Mouse (Mus musculus) heart, embryonic 12.5 days (tissue): ENCODE measurements around the gene Gm28845. TPM values are rescaled to one million over a fixed set of nuclear protein-coding genes. Genes with fewer than 3 reads are reported as not detected.

Experiments used
- ATAC-seq: fragments of 200-750 bp; cut with Nextera tagmentation; 2 replicates; pipeline ENCODE4 v1.8.0; 2017; ENCODE audit warnings: moderate TSS enrichment, moderate library complexity; ENCODE audit not compliant: insufficient number of reproducible peaks, low FRiP score
- H3K27ac ChIP-seq: fragments of 300-500 bp; sonication (generic); 2 replicates; pipeline ENCODE4 v1.5.1; 2016; ENCODE audit warnings: mild to moderate bottlenecking, moderate library complexity; ENCODE audit not compliant: poor library complexity, severe bottlenecking
- H3K27me3 ChIP-seq: fragments of 300-500 bp; sonication (generic); replicated peaks from 2 replicates; pipeline ENCODE4 v1.6.1; 2016; ENCODE audit warnings: mild to moderate bottlenecking, moderate library complexity
- H3K36me3 ChIP-seq: fragments of 300-500 bp; sonication (generic); 2 replicates; pipeline ENCODE4 v1.6.1; 2016; ENCODE audit warnings: mild to moderate bottlenecking, moderate library complexity
- H3K4me1 ChIP-seq: fragments of 300-500 bp; sonication (generic); replicated peaks from 2 replicates; pipeline ENCODE4 v1.6.1; 2016; ENCODE audit warnings: mild to moderate bottlenecking
- H3K4me2 ChIP-seq: fragments of 300-500 bp; sonication (generic); 2 replicates; pipeline ENCODE4 v1.6.1; 2016; ENCODE audit warnings: mild to moderate bottlenecking, moderate library complexity
- H3K4me3 ChIP-seq: fragments of 300-500 bp; sonication (generic); 2 replicates; pipeline ENCODE4 v1.5.1; 2016; ENCODE audit warnings: mild to moderate bottlenecking
- H3K9ac ChIP-seq: fragments of 300-500 bp; sonication (generic); 2 replicates; pipeline ENCODE4 v1.6.1; 2016; ENCODE audit warnings: mild to moderate bottlenecking, moderate library complexity
- H3K9me3 ChIP-seq: fragments of 300-500 bp; sonication (generic); replicated peaks from 2 replicates; pipeline ENCODE4 v1.6.1; 2016; ENCODE audit warnings: mild to moderate bottlenecking, moderate library complexity
- WGBS: fragments of 180-500 bp; shearing (Covaris S2); methylation state at CpG from one replicate; pipeline ENCODE4 v1.1.7; 2016; 5-methylcytosine and 5-hydroxymethylcytosine counted together
- polyA plus RNA-seq: library from polyadenylated mRNA; unstranded; fragments of >200 nt; fragmentation: Nextera tagmentation; extraction: Ambion mirVana; gene quantifications from 2 replicates; pipeline ENCODE4 v1.2.1, GENCODE M21; 2016

The Gm28845 gene
- polyA plus RNA-seq, 1 experiment from 2014 or later, result not detected

DNA sequence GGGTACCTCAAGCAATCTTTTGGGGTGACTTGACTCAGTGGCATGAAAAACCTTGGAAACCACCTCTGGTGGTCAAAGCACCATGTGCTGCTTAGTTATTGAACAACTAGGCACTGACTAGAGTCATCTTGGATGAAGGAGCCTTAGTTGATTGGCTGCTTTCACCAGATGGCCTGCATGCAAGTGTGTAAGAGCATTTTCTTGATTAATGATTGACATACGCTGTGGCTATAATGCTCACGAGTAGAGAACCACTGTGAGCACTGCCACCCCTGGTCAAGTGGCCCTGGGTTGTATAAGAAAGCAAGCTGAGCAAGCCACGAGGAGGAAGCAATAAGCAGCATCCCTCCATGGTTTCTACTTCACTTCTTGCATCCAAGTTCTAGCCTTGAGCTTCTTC lies 10.9 kb upstream of the Gm28845 start:
- H3K4me1 ChIP-seq, result no peaks in the 10 kb centered on the region
- no peak overlapping the region for H3K27ac ChIP-seq
- WGBS, result 72% methylated on average over 3 of the region's 3 CpGs
- no peaks in the 10 kb centered on the region for H3K27me3 ChIP-seq
- H3K36me3 ChIP-seq, result no peaks in the 10 kb centered on the region
- H3K9me3 ChIP-seq, result no peaks in the 10 kb centered on the region
- no peak overlapping the region for H3K9ac ChIP-seq
- ATAC-seq, result no peak
- H3K4me3 ChIP-seq, result no peak overlapping the region
- no peak overlapping the region for H3K4me2 ChIP-seq

DNA sequence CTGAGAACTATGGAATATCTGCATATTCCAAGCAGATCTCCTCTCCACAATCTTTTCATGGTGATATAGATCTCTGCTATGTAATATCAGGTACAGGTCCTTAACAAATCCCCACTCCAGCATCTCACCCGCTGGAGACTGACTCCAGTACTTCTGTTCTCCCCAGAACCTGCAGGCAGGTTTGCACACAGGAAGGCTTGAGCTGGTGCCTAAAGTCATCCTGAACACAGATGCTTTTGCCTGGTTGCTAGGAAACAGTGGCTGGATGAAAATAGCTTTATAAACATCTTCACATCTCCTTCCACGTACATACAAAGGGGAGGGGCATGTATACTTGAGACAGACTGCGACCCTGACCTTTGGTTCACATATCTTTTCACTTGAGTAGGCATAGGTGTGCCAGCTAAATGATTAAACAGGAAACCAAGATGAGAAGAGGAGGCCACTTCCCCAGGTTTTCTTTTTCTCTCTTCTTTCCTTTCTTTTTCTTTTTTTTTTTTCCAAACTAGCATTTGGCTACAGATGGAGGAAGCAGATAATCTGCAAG lies 10.3 kb upstream of the Gm28845 start:
- no peaks in the 10 kb centered on the region for H3K9me3 ChIP-seq
- H3K27ac ChIP-seq, result no peak overlapping the region
- H3K4me3 ChIP-seq, result no peak overlapping the region
- no peaks in the 10 kb centered on the region for H3K36me3 ChIP-seq
- H3K4me1 ChIP-seq, result no peaks in the 10 kb centered on the region
- no peak overlapping the region for H3K9ac ChIP-seq
- no peak for ATAC-seq
- 79% methylated on average over 3 of the region's 3 CpGs for WGBS
- H3K27me3 ChIP-seq, result no peaks in the 10 kb centered on the region
- no peak overlapping the region for H3K4me2 ChIP-seq

DNA sequence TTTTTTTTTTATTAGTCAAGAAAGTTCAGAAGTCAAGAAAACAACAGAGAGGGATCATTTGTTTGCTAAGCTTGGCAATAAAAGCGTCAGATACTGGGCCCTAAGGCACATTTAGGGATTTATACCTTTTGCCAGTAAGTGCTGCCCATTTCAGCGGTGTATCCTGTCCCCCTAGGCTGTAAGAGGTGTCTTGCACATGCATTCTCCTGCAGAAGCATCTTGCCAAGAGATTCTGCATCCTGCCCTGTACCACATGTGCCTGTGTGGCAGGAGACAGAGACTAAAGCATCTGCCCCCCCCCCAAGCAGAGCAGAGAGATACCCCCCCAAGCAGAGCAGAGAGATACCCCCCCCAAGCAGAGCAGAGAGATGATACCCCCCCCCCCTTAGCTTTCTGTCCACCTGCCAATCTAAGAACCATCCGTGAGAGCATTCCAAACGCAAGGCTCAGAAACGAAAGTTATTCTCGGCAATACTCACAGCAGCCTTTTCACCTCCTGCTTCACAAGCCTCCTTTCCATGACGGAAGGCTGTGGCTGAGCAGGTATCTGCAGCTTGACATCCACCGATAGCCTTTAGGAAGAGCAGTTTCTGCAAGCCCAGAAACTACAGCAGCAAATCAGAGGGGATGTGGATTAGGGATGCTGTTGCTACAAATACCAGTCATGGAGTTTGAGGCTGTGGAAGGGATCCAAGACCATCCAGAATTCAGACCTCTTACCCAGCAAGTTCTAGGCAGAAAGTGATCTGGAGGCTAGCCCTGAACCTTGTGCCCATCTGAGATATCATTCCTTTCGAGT lies 3.4 kb upstream of the Gm28845 start, which contains the start of gene D630023F18Rik:
Gene D630023F18Rik, minus strand, starts transcription at position 641 of the 799 bp plus-strand sequence.
- whole genome bisulfite sequencing, result 21% methylated on average over 9 of the region's 9 CpGs

DNA sequence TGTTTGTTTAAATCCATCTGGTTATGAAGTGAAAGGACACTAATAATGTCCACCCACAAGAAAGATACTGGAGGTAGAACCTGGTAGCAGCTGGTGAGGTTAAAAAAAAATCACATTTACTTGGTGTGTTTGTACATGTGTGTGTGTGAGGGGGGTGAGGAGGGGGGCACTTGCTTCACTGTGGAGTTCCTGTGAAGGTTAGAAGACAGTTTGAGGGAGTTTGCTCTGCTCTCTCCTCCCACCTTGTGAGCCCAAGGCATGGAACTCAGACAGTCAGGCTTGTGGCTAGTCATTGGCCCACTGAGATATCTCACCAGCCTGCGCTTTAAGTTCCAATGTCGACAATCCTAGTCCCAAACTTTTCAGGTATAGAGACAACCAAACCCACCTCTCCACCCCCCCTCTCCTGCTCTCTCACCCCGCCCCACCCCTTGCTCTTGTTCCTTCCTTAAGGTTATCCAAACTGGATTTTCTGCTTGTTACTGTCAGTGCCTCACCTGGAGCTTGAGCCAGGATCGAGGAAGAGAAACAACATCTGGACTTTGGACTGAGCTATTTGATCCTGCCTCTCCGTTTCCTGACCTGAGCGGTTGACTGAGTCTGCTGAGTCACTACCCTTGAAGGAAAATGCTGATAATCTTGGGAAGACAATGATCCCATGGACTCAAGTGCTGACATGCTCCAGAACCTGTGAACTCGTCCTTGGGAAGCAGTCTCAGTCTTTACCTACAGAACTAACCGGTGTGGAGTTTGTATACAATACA lies 1.0 kb downstream of the Gm28845 start:
- H3K4me3 ChIP-seq, result no peak overlapping the region
- no peaks in the 10 kb centered on the region for H3K9me3 ChIP-seq
- no peaks in the 10 kb centered on the region for H3K36me3 ChIP-seq
- WGBS, result 60% methylated on average over 8 of the region's 8 CpGs
- no peak overlapping the region for H3K9ac ChIP-seq
- no peaks in the 10 kb centered on the region for H3K27me3 ChIP-seq
- no peak overlapping the region for H3K4me2 ChIP-seq
- H3K4me1 ChIP-seq, result 0 out of 2 replicates have a peak, but pooled peaks cover 4% of the 10 kb centered on the region
- no peak overlapping the region for H3K27ac ChIP-seq
- no peak for ATAC-seq

More for the DNA sequence above, 3.4 kb upstream of the Gm28845 start, which contains the start of gene D630023F18Rik:
- H3K9ac ChIP-seq, result peak within 1 kb of the TSS; percentile 50; the same call in 1 of the 2 replicates
- H3K4me3 ChIP-seq, result peak within 1 kb of the TSS; percentile 36
- 0 out of 2 replicates have a peak, but pooled peaks cover 4% of the 10 kb centered on the region for H3K4me1 ChIP-seq
- no peak for ATAC-seq
- H3K36me3 ChIP-seq, result no peaks in the 10 kb centered on the region
- no peaks in the 10 kb centered on the region for H3K9me3 ChIP-seq
- no peak within 1 kb of the TSS for H3K27ac ChIP-seq
- peak within 1 kb of the TSS; percentile 64 for H3K4me2 ChIP-seq
- H3K27me3 ChIP-seq, result no peaks in the 10 kb centered on the region

DNA sequence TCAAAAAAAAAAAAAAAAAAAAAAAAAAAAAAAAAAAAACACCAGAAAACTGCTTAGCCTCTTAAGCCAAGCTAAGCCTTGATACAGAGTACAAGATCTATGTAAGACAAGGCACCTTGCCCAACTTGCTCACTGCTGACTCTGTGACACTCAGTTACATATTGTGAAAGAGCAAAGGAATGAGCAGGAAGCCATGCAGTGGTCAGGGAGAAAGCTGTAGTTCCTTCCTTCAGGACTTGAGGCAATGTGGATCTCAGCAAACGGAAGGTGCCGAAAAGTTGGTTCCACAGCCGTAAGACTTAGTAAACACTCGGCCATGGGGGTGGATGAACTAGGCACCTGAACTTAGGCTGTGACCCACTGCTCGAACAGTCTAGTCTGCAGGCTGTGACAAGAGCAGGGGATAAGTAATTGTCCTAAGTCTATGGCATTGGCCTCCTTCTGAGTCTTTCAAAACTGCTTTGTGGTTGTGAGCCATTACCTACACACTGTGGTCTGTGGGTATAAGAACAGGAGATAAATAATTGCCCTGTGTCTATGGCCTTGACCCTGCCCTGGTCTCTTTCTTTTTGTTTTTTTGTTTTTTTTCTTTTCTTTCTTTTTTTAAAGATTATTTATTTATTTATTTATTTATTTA lies 5.7 kb downstream of the Gm28845 start:
- Histone ChIP-seq H3K9ac (no peak overlapping the region), H3K4me2 (no peak overlapping the region), H3K9me3 (no peaks in the 10 kb centered on the region), H3K4me3 (no peak overlapping the region), H3K36me3 (no peaks in the 10 kb centered on the region), H3K4me1 (no peaks in the 10 kb centered on the region), H3K27ac (no peak overlapping the region), H3K27me3 (no peaks in the 10 kb centered on the region)
- ATAC-seq, result no peak
- 84% methylated on average over 5 of the region's 5 CpGs for WGBS

DNA sequence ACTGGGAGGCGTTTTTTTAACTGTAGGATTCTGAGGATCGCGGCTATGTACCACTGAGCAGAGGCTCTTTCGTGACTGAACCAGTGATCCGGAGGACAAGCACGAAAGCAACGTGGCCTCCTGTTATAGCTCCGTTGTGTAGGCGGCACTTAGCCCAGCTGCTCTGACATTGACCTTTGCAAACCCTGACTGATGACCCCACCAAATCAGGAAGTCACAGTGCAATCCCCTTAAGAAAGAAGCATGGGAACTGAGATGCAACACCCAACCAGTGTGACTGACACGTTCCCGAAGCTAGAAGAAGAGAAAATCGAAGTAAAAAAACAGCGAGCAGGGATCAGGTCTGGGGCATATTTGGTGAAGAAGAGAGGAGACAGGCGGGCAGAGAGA lies 6.6 kb downstream of the Gm28845 start:
- Histone ChIP-seq H3K4me1 (no peaks in the 10 kb centered on the region), H3K4me2 (peak overlapping the region; percentile 56), H3K9ac (no peak overlapping the region), H3K9me3 (no peaks in the 10 kb centered on the region), H3K36me3 (no peaks in the 10 kb centered on the region), H3K4me3 (peak overlapping the region; percentile 9; the same call in 1 of the 2 replicates), H3K27ac (no peak overlapping the region), H3K27me3 (no peaks in the 10 kb centered on the region)
- no peak for ATAC-seq
- WGBS, result 57% methylated on average over 14 of the region's 14 CpGs

DNA sequence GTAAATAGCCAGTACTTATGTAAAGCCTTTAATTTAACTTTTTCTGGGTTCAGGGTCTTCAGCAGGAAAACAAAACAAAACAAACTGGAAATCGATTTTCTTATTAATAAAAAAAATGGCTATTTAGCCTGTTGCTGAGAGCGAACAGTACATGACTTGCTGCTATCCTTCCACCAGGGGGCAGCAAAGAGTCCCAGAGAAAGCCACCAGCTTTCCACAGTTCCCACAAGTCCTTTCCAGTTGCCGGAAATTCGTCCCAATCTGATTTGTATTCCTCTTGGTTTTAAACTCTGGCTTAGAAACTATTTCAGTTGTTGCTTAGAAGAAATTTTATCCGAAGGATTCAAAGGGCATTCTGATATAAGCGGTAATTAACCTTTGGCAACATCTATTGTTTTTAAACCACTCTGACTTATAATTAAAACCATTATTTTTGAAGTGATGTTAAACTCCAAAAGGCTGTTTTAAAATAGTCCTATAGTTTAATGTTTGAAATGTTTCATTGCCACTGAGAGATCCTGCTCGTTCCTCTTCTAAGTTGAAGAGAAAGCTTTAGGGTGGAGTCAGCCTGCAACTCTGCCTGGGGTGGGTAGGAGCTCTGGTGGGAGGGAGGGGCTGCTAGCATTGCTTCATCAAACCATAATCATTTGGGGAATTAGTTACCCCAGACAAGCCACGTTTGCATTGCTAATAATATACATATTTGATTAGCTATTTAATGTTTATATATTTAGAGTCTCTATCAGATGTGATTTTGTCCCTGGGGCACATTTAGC lies 7.1 kb downstream of the Gm28845 start:
- no peak for ATAC-seq
- WGBS, result 11% methylated on average over 8 of the region's 8 CpGs

DNA sequence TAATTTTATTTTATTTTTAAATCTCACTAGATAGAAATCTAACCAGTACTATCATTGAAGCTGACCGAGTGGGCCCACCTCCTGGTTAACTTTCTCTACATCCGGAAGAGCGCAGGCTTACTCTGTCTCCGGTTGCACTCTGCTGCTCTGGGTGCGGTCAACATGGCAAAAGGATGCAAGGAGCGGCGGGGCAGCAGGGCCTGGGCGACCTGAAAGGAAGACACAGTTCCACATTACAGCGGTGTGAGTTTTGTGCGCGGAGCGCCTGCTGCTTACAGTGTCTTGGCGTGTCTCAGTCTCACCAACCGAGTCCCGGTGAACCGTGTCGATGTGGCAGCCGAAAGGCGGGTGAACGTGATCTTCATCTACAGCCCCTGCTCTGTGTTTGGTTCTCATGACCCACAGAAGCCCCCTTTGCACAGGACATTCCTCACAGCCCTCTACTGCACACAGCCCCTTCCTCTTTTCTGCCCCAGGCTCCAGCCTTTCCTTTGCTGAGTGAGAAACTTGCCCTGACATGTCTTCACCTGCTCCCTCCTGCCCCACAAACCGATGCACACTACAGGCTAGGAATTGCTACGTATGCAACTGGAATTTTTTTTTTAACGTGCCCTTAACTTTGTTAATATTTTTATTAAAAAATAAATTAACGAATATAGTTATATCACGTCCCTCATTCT lies 9.5 kb downstream of the Gm28845 start:
- Histone ChIP-seq H3K9me3 (no peaks in the 10 kb centered on the region), H3K27ac (no peak overlapping the region), H3K4me3 (no peak overlapping the region), H3K27me3 (no peaks in the 10 kb centered on the region), H3K4me1 (no peaks in the 10 kb centered on the region), H3K36me3 (no peaks in the 10 kb centered on the region), H3K9ac (no peak overlapping the region), H3K4me2 (peak overlapping the region; percentile 32; the same call in 1 of the 2 replicates)
- 58% methylated on average over 25 of the region's 25 CpGs for WGBS
- ATAC-seq, result no peak

More for the DNA sequence above, 7.1 kb downstream of the Gm28845 start:
- Histone ChIP-seq H3K27ac (no peak overlapping the region), H3K9ac (no peak overlapping the region), H3K4me1 (no peaks in the 10 kb centered on the region), H3K36me3 (no peaks in the 10 kb centered on the region), H3K27me3 (no peaks in the 10 kb centered on the region), H3K4me2 (peak overlapping the region; percentile 56), H3K4me3 (peak overlapping the region; percentile 9; the same call in 1 of the 2 replicates), H3K9me3 (no peaks in the 10 kb centered on the region)

DNA sequence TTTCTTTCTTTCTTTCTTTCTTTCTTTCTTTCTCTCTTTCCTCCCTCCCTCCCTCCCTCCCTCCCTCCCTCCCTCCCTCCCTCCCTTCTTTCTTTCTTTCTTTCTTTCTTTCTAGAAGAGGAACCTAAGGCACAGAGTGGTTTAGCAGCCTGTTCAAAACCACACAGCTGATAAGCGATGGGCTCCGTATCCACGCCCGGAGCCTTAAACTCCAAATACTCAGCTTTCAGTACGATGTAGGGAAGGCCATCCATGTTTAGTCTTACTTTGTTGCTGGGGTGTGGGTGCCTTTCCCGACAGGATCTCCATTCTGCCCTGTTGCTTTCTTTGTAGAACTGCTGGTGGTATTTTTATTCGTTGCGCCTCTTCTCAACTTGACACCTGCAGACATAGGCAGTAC lies 10.2 kb downstream of the Gm28845 start:
- WGBS, result 80% methylated on average over 8 of the region's 8 CpGs
- no peaks in the 10 kb centered on the region for H3K9me3 ChIP-seq

More for the DNA sequence above, 10.2 kb downstream of the Gm28845 start:
- no peaks in the 10 kb centered on the region for H3K4me1 ChIP-seq
- no peak overlapping the region for H3K27ac ChIP-seq
- no peak overlapping the region for H3K4me2 ChIP-seq
- H3K27me3 ChIP-seq, result no peaks in the 10 kb centered on the region
- no peaks in the 10 kb centered on the region for H3K36me3 ChIP-seq
- ATAC-seq, result no peak
- no peak overlapping the region for H3K9ac ChIP-seq
- H3K4me3 ChIP-seq, result no peak overlapping the region
